Mouse (Mus musculus) right cerebral cortex, postnatal 10 days (tissue): ENCODE data around the gene Ube2v1.
"Not testable (repeated sequence)": the region's sequence is repeated elsewhere in the genome, so short reads cannot be mapped to it uniquely, and the experiment has no call there.

Experiments
- DNase-seq, 2 experiments: peaks; one replicate each; pipeline ENCODE4 v3.0.0; 2021; ENCODE audit warnings: low spot score in 2 of 2

Ube2v1 gene

GRCm38 (mm10) chr2:167654911-167655600, 23.2 kb upstream of the Ube2v1 start:
- DNase-seq, result no peak

DNA sequence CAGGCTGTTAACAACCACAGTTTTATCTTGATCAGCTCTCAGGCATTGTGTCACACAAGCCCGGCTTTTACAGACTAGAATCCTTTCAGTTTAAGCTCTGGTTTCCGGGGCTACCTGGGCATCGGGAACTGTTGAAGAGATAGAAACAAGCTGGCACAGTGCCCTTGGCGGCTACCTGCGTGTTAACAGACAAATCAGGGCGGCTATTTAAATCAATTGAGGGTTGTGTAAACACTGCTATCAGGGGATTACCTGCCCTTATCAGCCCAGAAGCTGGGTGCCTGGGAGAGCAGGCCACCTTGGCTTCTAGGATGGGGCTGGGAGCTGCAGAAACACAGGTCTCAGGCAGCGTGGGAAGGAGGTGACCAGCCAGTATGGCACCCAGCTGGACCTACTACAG, 20.8 kb upstream of the Ube2v1 start:
- no peak for DNase-seq

DNA sequence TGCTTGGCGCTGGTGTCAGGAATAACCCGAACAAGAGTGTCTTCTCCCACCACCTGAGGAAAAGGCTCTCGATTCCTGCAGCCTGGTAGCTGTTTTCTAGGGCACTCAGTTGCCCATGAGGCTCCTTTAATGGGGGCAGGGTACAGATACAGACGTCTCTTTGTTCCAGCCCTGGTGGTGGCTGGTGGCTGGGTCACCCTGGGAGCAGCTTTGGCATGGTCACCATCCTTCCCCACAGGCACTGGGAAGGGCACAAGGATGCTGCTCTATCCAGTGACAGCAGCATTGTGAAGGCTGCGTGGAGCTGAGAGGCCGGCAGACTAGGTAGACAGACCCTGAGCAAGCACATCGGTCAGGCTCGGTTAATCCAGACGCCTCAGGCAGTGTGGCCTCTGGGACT, 19.7 kb upstream of the Ube2v1 start:
- no peak for DNase-seq

DNA sequence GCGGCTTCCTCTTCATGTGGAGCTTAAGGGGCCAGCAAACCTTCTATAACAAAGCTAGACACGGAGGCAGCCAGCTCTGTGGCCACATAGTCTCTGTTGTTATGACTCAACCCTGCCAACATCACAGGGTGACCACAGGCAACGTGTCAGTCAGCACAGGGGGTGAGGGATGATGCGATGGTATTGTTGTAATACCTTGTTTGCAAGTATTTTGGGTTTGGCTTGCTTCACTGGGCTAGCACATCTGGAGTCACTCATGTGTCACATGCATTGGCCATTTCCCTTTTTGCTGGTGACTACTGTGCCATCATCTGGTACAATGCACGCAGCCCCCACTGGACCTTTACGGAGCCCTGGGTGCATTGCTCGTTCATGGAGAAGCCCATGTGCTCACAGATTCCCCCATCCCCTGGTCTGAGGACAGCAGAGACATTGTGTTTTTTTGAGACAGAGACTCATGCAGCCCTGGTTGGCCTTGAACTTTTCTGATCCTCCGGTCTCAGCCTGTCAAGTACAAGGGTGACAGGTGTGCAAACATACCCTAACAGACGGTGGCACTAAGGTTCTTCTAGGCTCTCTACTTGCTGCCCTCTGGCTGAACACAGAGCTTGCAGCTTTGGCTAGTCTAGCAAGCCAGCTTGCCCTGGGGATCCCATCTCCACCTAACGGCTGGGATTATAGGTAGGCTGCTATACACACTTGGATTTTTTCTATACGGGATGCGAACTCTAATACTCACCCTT, 17.6 kb upstream of the Ube2v1 start:
- DNase-seq, result no peak

GRCm38 (mm10) chr2:167646411-167646810, 14.5 kb upstream of the Ube2v1 start:
- DNase-seq, result no peak

- DNase-seq, result not testable (repeated sequence)
Observed at GRCm38 (mm10) chr2:167643356-167644052, 11.6 kb upstream of the Ube2v1 start.

DNA sequence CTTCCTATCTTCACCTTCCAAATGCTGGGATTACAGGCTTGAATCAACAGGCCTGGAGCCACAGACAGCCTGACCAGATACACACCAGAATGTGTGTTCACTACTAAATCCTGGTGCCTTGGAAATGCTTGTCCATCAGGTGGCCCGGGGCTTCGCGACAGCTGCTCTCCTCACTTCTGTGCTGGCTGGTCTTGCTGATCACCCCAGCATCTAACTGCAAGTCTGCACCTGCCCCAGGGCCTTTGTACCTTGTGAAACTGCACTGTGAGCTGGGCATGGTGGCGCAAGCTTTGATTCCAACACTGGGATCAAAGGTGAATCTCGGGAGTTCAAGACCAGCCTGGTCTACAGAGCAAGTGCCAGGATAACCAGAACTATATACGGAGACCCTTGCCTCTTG, 10.3 kb upstream of the Ube2v1 start:
- no peak for DNase-seq

DNA sequence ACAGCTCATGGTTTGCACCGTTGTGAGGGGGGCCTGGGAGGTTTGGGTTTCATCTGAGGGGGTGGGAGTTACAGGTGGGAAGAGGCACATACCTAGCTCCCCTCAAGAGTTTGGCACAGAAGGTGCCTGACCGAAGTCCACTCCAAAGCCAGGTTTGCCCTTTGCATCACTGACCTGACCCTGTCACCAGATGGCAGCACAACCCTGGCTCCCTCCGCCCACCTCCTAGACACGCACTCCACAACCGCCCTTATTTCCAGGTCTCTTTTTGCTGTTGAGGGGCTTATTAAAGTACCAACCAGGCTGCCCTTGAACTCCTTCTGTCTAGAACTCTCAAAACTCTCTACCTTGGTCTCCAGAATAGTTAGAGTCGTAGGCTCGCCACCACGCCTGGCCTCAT, 9.4 kb upstream of the Ube2v1 start:
- DNase-seq, result no peak

- DNase-seq, result no peak
Observed at GRCm38 (mm10) chr2:167640279-167640678, 8.4 kb upstream of the Ube2v1 start.

DNA sequence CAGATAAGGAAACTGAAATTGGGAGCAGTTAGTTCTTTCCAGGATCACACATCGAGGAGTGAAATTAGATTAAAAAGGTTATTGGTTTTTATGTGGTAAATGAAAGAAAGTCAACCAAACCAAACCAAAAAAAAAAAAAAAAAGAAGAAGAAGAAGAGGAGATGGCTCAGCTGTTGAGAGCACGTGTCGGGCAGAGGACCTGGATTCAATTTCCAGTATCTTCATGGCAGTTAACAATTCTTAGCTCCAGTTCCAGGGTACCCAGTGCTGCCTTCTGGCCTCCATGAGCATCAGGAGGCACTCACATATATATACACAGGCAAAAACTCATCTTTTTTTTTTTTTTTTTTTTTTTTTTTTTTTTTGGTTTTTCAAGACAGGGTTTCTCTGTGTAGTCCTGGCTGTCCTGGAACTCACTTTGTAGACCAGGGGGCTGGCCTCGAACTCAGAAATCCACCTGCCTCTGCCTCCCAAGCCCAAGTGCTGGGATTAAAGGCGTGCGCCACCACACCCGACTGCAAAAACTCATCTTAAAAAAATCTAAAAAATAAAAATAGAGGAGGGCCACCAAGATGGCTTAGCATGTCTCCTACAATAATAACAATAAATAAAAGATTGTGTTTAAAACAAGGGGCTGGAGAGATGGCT, 3.1 kb upstream of the Ube2v1 start:
- no peak for DNase-seq

DNA sequence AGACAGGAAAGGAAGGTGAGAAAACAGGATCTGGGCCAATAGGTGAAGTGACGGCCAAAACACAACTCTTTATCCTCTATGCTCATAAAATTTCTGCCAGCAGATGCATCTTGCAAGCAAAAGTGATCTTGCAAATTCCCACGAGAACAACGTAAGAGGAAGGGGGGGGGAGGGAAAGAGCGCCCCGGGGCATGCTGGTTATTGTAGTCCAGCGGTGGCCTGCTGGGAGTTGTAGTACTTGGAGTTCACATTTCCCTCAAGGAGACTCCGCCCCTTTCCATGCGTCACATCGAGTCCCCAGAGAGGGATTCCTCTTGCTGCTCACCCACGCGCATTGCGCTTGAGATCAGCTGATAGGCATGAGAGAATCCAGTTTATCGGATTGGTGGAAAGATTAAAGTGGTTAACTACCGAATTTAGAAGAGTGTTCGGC, 2.5 kb upstream of the Ube2v1 start:
- peak; percentile 98 to 99 for DNase-seq

- no peak for DNase-seq
Observed at GRCm38 (mm10) chr2:167633537-167633872, 1.6 kb upstream of the Ube2v1 start.

GRCm38 (mm10) chr2:167632731-167633536, 1.0 kb upstream of the Ube2v1 start:
- DNase-seq, result no peak

DNA sequence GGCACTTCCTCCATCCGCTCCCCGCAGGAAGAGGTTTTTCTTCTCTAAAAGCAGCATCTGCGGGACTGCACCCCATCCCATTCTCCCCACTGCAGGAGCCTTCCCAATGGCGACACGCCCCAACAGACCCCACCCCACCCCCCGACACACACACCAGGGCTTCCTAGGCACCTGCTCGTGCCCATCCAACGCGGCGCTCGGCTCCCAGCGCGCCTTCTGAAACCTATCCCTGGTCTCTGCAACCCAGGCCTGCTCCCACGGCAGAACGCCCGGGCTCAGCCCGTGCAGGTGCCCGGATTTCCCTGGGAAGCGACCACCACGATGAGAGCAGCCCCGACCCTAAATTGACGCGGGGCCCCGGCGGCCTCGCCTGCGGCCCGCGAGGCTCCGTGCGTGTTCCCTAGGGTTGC, 709 bp downstream of the Ube2v1 start:
- DNase-seq, result peak; percentile 55 to 64

DNA sequence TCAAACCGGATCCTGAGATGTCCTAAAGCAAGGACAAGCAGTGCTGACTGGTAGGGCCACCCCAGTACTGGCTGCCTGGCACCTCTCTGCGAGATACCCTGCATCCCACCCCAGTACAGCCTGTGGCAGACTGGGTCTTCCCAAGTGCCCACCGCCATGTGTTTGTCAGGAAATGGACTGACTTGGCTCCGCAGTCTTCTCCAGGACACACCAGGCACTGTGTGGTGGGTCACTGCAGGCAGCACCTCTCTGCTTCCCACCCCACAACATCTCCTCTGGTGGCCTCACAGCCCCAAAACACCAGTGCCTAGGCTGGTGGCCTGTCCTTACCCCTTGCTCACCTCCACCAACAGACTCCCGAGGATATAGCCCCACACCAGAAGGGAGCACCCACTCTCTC, 1.5 kb downstream of the Ube2v1 start:
- DNase-seq, result no peak

- DNase-seq, result no peak
Observed at GRCm38 (mm10) chr2:167629665-167630209, 2.2 kb downstream of the Ube2v1 start.

DNA sequence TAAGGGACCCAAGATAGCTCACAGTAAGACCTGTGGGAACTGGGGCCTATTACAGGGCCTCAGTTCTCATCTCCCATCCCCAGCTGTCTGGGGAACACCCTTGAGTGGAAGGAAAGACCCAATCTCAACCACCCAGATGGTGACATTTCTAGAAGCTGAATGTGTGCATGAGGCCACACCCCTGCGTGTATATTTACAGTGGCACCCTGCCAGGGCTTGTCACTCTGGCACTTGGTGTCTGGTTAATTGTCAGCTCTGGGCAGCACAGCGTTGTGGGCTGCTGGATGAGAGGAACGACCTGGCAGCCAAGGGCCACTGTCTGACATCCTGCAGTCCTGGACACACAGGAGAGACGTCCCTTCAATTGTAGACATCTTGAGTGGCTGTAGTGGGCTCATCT, 3.0 kb downstream of the Ube2v1 start:
- DNase-seq, result peak in 1 of 2 experiments; percentile 66

GRCm38 (mm10) chr2:167627019-167627418, 4.9 kb downstream of the Ube2v1 start:
- no peak for DNase-seq

DNA sequence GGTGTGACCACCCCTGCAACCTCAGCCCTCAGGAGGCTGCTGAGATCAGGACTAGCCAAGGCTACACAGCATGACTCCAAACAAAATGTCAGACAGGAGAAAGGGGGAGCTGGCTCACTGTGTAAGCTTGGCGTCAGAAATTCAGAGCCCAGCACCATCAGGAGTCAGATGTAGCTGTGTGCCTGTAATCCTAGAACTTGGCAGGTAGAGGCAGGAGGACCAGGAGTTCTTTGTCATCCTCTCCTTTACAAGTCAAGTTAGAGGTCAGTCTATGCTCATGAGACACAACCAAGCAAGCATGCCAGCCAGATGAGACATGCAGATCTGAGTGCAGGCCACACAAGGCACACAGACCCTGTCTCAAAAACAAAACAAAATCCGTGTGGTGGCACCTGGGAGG, 6.2 kb downstream of the Ube2v1 start:
- no peak for DNase-seq

DNA sequence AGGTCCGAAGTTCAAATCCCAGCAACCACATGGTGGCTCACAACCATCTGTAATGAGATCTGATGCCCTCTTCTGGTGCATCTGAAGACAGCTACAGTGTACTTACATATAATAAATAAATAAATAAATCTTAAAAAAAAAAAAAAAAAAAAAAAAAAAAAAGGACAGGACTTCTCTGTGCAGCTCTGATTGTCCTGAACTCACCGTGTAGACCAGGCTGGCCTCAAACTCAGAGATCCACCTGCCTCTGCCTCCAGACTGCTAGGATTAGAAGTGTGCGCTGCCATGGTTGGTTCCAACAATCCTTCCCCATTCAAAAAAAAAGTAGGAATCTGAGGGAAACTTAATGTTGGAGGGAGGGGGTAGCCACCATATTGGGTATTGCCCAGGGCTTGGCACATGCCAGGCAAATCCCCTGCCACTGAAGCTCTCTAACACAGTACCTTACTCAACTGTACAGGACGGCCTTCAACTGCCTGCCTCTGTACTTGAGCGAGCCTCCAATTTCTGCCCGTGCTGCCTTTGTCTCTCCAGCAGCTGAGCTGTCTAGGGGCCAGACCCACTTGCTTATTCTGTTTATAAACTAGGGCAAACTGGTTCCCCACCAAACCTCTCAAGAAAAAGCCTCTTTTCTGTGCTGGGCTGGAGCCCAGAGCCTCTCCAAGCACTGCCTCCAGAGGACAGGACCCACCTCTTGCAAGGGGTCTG, 7.4 kb downstream of the Ube2v1 start:
- peak; percentile 67 to 72 for DNase-seq

DNA sequence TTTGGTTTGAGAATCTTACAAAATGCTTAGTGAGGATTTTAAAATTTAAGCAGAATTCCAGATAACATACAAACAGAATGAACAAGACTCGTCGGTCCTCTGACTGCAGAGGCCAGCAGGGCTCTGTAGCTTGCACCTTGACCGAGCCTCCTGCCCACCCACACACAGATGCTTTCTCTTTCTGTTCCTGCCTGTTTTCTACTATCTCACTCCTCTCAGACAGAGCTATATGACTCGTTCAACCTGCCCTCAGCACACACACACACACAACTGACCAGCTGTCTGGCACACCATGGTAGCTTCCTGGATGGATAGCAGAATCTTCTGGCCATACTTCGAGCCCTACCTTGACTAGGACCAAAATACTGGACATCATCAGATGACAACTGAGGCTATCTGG, 8.9 kb downstream of the Ube2v1 start:
- DNase-seq, result no peak
